Mouse (Mus musculus): ENCODE measurements around the gene Ffar4. TPM values are rescaled to one million over a fixed set of nuclear protein-coding genes. Genes with fewer than 3 reads are reported as not detected.
A peak's percentile ranks its signal among the peaks of the same experiment; 100 is the strongest.

Ffar4 gene
- polyA plus RNA-seq, 1 experiment from 2014 or later: 7.0 TPM

- Histone ChIP-seq H3K36me3 (ENCODE audit: control insufficient read depth, insufficient read depth, low read length) (peaks cover 67% of the 10 kb centered on the region), H3K4me1 (replicated peaks; ENCODE audit: control insufficient read depth, insufficient read depth, low read length) (no peaks in the 10 kb centered on the region), H3K4me2 (ENCODE audit: low read length) (no peak overlapping the region), H3K27me3 (replicated peaks; ENCODE audit: control insufficient read depth, insufficient read depth, low read length) (no peaks in the 10 kb centered on the region), H3K4me3 (ENCODE audit: low read depth, low read length) (no peak overlapping the region), H3K9ac (ENCODE audit: low read length) (no peak overlapping the region), H3K27ac (ENCODE audit: low read depth) (no peak overlapping the region), H3K9me3 (ENCODE audit: control insufficient read depth, low read length) (no peaks in the 10 kb centered on the region)
- 95% methylated on average over 3 of the region's 3 CpGs for WGBS
- no peak for ATAC-seq (replicated peaks; ENCODE audit: low FRiP score, low TSS enrichment, low read depth)
- DNase-seq (ENCODE audit: low spot score): no peak
Measured at GRCm38 (mm10) chr19:38063201-38063600, 33.7 kb upstream of the Ffar4 start.

- H3K36me3 ChIP-seq (ENCODE audit: control insufficient read depth, insufficient read depth, low read length): peaks cover 66% of the 10 kb centered on the region
- WGBS: 93% methylated on average over 1 of the region's 1 CpGs
- no peaks in the 10 kb centered on the region for H3K4me1 ChIP-seq (replicated peaks; ENCODE audit: control insufficient read depth, insufficient read depth, low read length)
- H3K9ac ChIP-seq (ENCODE audit: low read length): no peak overlapping the region
- no peak overlapping the region for H3K27ac ChIP-seq (ENCODE audit: low read depth)
- no peak overlapping the region for H3K4me2 ChIP-seq (ENCODE audit: low read length)
- DNase-seq (ENCODE audit: low spot score) (no peak), ATAC-seq (replicated peaks; ENCODE audit: low FRiP score, low TSS enrichment, low read depth) (no peak)
- no peak overlapping the region for H3K4me3 ChIP-seq (ENCODE audit: low read depth, low read length)
- H3K9me3 ChIP-seq (ENCODE audit: control insufficient read depth, low read length): no peaks in the 10 kb centered on the region
- H3K27me3 ChIP-seq (replicated peaks; ENCODE audit: control insufficient read depth, insufficient read depth, low read length): no peaks in the 10 kb centered on the region
Measured at GRCm38 (mm10) chr19:38064051-38064450, 32.8 kb upstream of the Ffar4 start.

GRCm38 (mm10) chr19:38073226-38073625, 23.6 kb upstream of the Ffar4 start:
- Histone ChIP-seq H3K4me2 (ENCODE audit: low read length) (no peak overlapping the region), H3K4me3 (ENCODE audit: low read depth, low read length) (no peak overlapping the region), H3K36me3 (ENCODE audit: control insufficient read depth, insufficient read depth, low read length) (peaks cover 57% of the 10 kb centered on the region), H3K9me3 (ENCODE audit: control insufficient read depth, low read length) (no peaks in the 10 kb centered on the region), H3K4me1 (replicated peaks; ENCODE audit: control insufficient read depth, insufficient read depth, low read length) (no peaks in the 10 kb centered on the region), H3K9ac (ENCODE audit: low read length) (no peak overlapping the region), H3K27me3 (replicated peaks; ENCODE audit: control insufficient read depth, insufficient read depth, low read length) (no peaks in the 10 kb centered on the region), H3K27ac (ENCODE audit: low read depth) (no peak overlapping the region)
- ATAC-seq (replicated peaks; ENCODE audit: low FRiP score, low TSS enrichment, low read depth) (no peak), DNase-seq (ENCODE audit: low spot score) (no peak)
- 94% methylated on average over 5 of the region's 5 CpGs for WGBS

GRCm38 (mm10) chr19:38075051-38075450, 21.8 kb upstream of the Ffar4 start:
- WGBS: 80% methylated on average over 11 of the region's 11 CpGs
- no peaks in the 10 kb centered on the region for H3K27me3 ChIP-seq (replicated peaks; ENCODE audit: control insufficient read depth, insufficient read depth, low read length)
- H3K9ac ChIP-seq (ENCODE audit: low read length): no peak overlapping the region
- H3K4me1 ChIP-seq (replicated peaks; ENCODE audit: control insufficient read depth, insufficient read depth, low read length): no peaks in the 10 kb centered on the region
- no peak for ATAC-seq (replicated peaks; ENCODE audit: low FRiP score, low TSS enrichment, low read depth)
- H3K27ac ChIP-seq (ENCODE audit: low read depth): no peak overlapping the region
- H3K9me3 ChIP-seq (ENCODE audit: control insufficient read depth, low read length): no peaks in the 10 kb centered on the region
- H3K4me2 ChIP-seq (ENCODE audit: low read length): no peak overlapping the region
- no peak for DNase-seq (ENCODE audit: low spot score)
- H3K4me3 ChIP-seq (ENCODE audit: low read depth, low read length): no peak overlapping the region
- peaks cover 41% of the 10 kb centered on the region for H3K36me3 ChIP-seq (ENCODE audit: control insufficient read depth, insufficient read depth, low read length)

GRCm38 (mm10) chr19:38076251-38076650, 20.6 kb upstream of the Ffar4 start:
- Histone ChIP-seq H3K36me3 (ENCODE audit: control insufficient read depth, insufficient read depth, low read length) (peaks cover 29% of the 10 kb centered on the region), H3K4me3 (ENCODE audit: low read depth, low read length) (no peak overlapping the region), H3K9ac (ENCODE audit: low read length) (no peak overlapping the region), H3K4me1 (replicated peaks; ENCODE audit: control insufficient read depth, insufficient read depth, low read length) (no peaks in the 10 kb centered on the region), H3K9me3 (ENCODE audit: control insufficient read depth, low read length) (no peaks in the 10 kb centered on the region), H3K27me3 (replicated peaks; ENCODE audit: control insufficient read depth, insufficient read depth, low read length) (no peaks in the 10 kb centered on the region), H3K4me2 (ENCODE audit: low read length) (no peak overlapping the region), H3K27ac (ENCODE audit: low read depth) (no peak overlapping the region)
- WGBS: 51% methylated on average over 2 of the region's 2 CpGs
- DNase-seq (ENCODE audit: low spot score): no peak
- ATAC-seq (replicated peaks; ENCODE audit: low FRiP score, low TSS enrichment, low read depth): no peak; the same call in 1 of the 2 replicates

DNA sequence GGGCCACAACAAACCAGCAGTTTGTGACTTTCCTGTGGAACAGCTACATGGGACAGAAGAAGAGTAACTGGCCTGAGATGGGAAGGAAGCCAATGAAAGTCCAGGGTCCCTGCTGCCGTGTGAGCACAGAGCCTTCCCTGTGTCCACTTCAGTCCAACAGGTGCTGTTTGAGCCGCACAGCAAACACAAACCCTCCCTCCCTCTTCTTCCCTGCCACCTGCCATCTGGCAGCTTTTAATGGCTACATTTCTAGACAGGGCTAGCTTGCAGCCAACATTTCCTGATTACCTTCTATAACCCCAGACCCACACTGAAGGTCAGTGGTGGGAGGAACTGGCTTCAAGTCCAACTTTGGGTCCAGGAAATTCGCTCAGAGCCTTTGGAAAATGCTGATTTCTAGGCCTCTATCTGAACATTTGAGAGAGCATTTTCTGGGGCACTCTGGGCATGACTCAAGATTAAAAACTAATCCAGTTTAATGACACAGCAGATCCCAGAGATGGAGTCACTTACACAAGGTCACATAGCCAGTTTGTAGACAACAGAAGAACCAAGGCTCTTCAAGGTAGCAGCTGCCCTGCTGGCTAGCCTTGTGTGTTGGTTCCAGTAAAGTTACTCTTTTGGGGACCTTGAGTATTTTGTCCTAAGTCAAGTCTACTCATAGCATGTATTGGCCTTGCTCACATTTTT, 18.9 kb upstream of the Ffar4 start:
- no peak for DNase-seq (ENCODE audit: low spot score)
- H3K4me3 ChIP-seq (ENCODE audit: low read depth, low read length): no peak overlapping the region
- 60% methylated on average over 3 of the region's 3 CpGs for WGBS
- ATAC-seq (replicated peaks; ENCODE audit: low FRiP score, low TSS enrichment, low read depth): no peak
- no peaks in the 10 kb centered on the region for H3K4me1 ChIP-seq (replicated peaks; ENCODE audit: control insufficient read depth, insufficient read depth, low read length)
- no peak overlapping the region for H3K9ac ChIP-seq (ENCODE audit: low read length)
- no peak overlapping the region for H3K4me2 ChIP-seq (ENCODE audit: low read length)
- H3K27ac ChIP-seq (ENCODE audit: low read depth): no peak overlapping the region
- H3K36me3 ChIP-seq (ENCODE audit: control insufficient read depth, insufficient read depth, low read length): peaks cover 13% of the 10 kb centered on the region
- no peaks in the 10 kb centered on the region for H3K27me3 ChIP-seq (replicated peaks; ENCODE audit: control insufficient read depth, insufficient read depth, low read length)
- no peaks in the 10 kb centered on the region for H3K9me3 ChIP-seq (ENCODE audit: control insufficient read depth, low read length)

DNA sequence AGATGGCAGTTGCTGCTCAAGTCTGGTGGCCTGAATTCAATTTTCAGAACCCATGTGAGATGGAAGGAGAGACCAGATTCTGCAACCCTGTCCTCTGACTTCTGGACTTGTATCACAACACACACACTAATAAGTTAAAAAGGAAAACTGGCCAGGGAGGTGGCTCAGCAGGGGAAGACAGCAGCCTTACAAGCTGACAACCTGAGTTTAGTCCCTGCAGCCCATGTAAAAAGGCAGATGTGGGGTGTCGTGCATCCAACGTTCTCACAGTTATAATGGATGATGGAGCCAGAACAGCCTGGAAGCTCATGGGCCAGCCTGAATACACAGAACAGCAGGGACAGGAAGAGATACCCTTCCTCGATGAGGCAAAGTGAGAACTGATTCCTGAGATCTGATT, 15.5 kb upstream of the Ffar4 start:
- WGBS: 74% methylated on average over 3 of the region's 3 CpGs

GRCm38 (mm10) chr19:38082931-38083525, 13.8 kb upstream of the Ffar4 start:
- DNase-seq (ENCODE audit: low spot score) (no peak), ATAC-seq (replicated peaks; ENCODE audit: low FRiP score, low TSS enrichment, low read depth) (peak; percentile 75)
- Histone ChIP-seq H3K27me3 (replicated peaks; ENCODE audit: control insufficient read depth, insufficient read depth, low read length) (no peaks in the 10 kb centered on the region), H3K36me3 (ENCODE audit: control insufficient read depth, insufficient read depth, low read length) (no peaks in the 10 kb centered on the region), H3K27ac (ENCODE audit: low read depth) (peak overlapping the region; percentile 51; the same call in 1 of the 2 replicates), H3K4me1 (replicated peaks; ENCODE audit: control insufficient read depth, insufficient read depth, low read length) (no peaks in the 10 kb centered on the region), H3K4me3 (ENCODE audit: low read depth, low read length) (no peak overlapping the region), H3K9ac (ENCODE audit: low read length) (no peak overlapping the region), H3K4me2 (ENCODE audit: low read length) (peak overlapping the region; percentile 11; the same call in 1 of the 2 replicates), H3K9me3 (ENCODE audit: control insufficient read depth, low read length) (no peaks in the 10 kb centered on the region)
- 23% methylated on average over 5 of the region's 5 CpGs for WGBS

More for the DNA sequence above, 15.5 kb upstream of the Ffar4 start:
- no peak overlapping the region for H3K27ac ChIP-seq (ENCODE audit: low read depth)
- no peak overlapping the region for H3K4me3 ChIP-seq (ENCODE audit: low read depth, low read length)
- no peak overlapping the region for H3K4me2 ChIP-seq (ENCODE audit: low read length)
- H3K9ac ChIP-seq (ENCODE audit: low read length): no peak overlapping the region
- H3K27me3 ChIP-seq (replicated peaks; ENCODE audit: control insufficient read depth, insufficient read depth, low read length): no peaks in the 10 kb centered on the region
- ATAC-seq (replicated peaks; ENCODE audit: low FRiP score, low TSS enrichment, low read depth) (no peak), DNase-seq (ENCODE audit: low spot score) (no peak)
- no peaks in the 10 kb centered on the region for H3K4me1 ChIP-seq (replicated peaks; ENCODE audit: control insufficient read depth, insufficient read depth, low read length)
- no peaks in the 10 kb centered on the region for H3K36me3 ChIP-seq (ENCODE audit: control insufficient read depth, insufficient read depth, low read length)
- H3K9me3 ChIP-seq (ENCODE audit: control insufficient read depth, low read length): no peaks in the 10 kb centered on the region

- WGBS: 86% methylated on average over 4 of the region's 4 CpGs
Measured at GRCm38 (mm10) chr19:38085841-38086240, 11.0 kb upstream of the Ffar4 start.

More at GRCm38 (mm10) chr19:38085841-38086240, 11.0 kb upstream of the Ffar4 start:
- no peaks in the 10 kb centered on the region for H3K27me3 ChIP-seq (replicated peaks; ENCODE audit: control insufficient read depth, insufficient read depth, low read length)
- H3K36me3 ChIP-seq (ENCODE audit: control insufficient read depth, insufficient read depth, low read length): no peaks in the 10 kb centered on the region
- DNase-seq (ENCODE audit: low spot score): no peak
- no peak for ATAC-seq (replicated peaks; ENCODE audit: low FRiP score, low TSS enrichment, low read depth)
- no peak overlapping the region for H3K9ac ChIP-seq (ENCODE audit: low read length)
- H3K27ac ChIP-seq (ENCODE audit: low read depth): no peak overlapping the region
- no peaks in the 10 kb centered on the region for H3K4me1 ChIP-seq (replicated peaks; ENCODE audit: control insufficient read depth, insufficient read depth, low read length)
- H3K4me2 ChIP-seq (ENCODE audit: low read length): no peak overlapping the region
- no peak overlapping the region for H3K4me3 ChIP-seq (ENCODE audit: low read depth, low read length)
- no peaks in the 10 kb centered on the region for H3K9me3 ChIP-seq (ENCODE audit: control insufficient read depth, low read length)
